ENCODE assay signal across 16 mouse cellular contexts in the genomic region with DNA sequence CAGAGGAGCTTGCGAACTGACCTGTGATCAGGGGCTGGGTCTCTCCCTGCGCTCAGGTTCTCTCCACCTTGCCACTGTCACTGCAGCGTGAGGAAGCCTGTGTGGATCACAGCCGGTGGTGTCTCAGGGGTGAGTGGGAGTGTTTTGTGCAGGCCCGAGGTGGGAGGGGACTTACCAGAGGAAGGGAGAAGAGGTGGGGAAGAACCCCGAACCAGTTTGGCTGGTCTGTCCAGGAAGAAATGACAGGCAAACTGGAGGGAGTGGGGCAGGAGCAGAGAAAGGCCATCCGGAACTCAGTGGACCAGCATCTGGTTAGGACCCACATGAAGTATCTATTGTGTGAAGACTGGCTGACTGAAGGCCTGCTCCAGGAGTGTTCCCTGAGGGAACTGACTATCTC. TPM values are rescaled to one million over a fixed set of nuclear protein-coding genes. Genes with fewer than 3 reads are reported as not detected.
DNase-seq lines count a peak whose midpoint lies in the region; ATAC-seq and TF ChIP-seq lines count a peak whose summit lies in the region.
"Had no signal": no experiment of that assay in that cellular context is flagged by ENCODE, and none has a peak within 500 bp of the region (broad histone marks: within the 10 kb centered on the region; RNA-seq: fewer than 3 reads in every experiment).

No protein-coding gene starts in this region.

- no peak for ATAC-seq in hindbrain, postnatal 0 days
- ATAC-seq in lung, embryonic 16.5 days (ENCODE audit: low read depth): peak; percentile 65
- ATAC-seq: forebrain, embryonic 16.5 days had no signal

- DNase-seq in hindbrain, embryonic 10.5 days (ENCODE audit: low spot score): no peak
- no peak for DNase-seq in hindbrain, postnatal 0 days (ENCODE audit: low spot score)
- DNase-seq in urinary bladder, postnatal 14 days (ENCODE audit: low spot score): peak; percentile 85
- no peak for DNase-seq in urinary bladder, adult 2 months (ENCODE audit: low spot score)
- peak; percentile 72 to 78 for DNase-seq in urinary bladder, postnatal 36 days (ENCODE audit: low spot score in 2 of 2)
- no peak for DNase-seq in retina, embryonic 14.5 days (ENCODE audit: low spot score)
- no peak for DNase-seq in kidney, postnatal 4 days
- DNase-seq: adrenal gland, adult 2 months; cerebellum, postnatal 10 days; heart, postnatal 36 days; kidney, adult 18-20 months; layer of hippocampus, adult 9-11 months; spleen, adult 18-20 months had no signal

- peak overlapping the region; percentile 66 for H3K27ac ChIP-seq in hindbrain, embryonic 10.5 days
- no peak overlapping the region for H3K27ac ChIP-seq in hindbrain, postnatal 0 days
- peak overlapping the region; percentile 83 for H3K27ac ChIP-seq in lung, embryonic 16.5 days (ENCODE audit: low read length)
- H3K27ac ChIP-seq: midbrain, embryonic 12.5 days had no signal

- H3K4me2 ChIP-seq in hindbrain, postnatal 0 days (ENCODE audit: low read depth, low read length): no peak overlapping the region
- H3K4me2 ChIP-seq in lung, embryonic 16.5 days (ENCODE audit: low read depth, low read length): peak overlapping the region; percentile 27
- H3K4me2 ChIP-seq: midbrain, embryonic 12.5 days had no signal

- no peak for TF ChIP-seq CTCF in hindbrain, postnatal 0 days (IDR thresholded peaks at IDR 0.05; ENCODE audit: low read depth)

- H3K9me3 ChIP-seq in hindbrain, embryonic 10.5 days: peaks cover 4% of the 10 kb centered on the region; the same call in 1 of the 2 replicates
- no peaks in the 10 kb centered on the region for H3K9me3 ChIP-seq in hindbrain, postnatal 0 days (ENCODE audit: low read length)
- no peaks in the 10 kb centered on the region for H3K9me3 ChIP-seq in lung, embryonic 16.5 days (ENCODE audit: control insufficient read depth, low read length)

- no peak overlapping the region for H3K9ac ChIP-seq in hindbrain, postnatal 0 days (replicated peaks; ENCODE audit: low read length)
- peak overlapping the region; percentile 27 for H3K9ac ChIP-seq in lung, embryonic 16.5 days (ENCODE audit: low read length)
- H3K9ac ChIP-seq: midbrain, embryonic 12.5 days had no signal

- WGBS in hindbrain, embryonic 10.5 days: 67% methylated on average over 7 of the region's 7 CpGs
- 80% methylated on average over 7 of the region's 7 CpGs for WGBS in hindbrain, postnatal 0 days
- 36% methylated on average over 7 of the region's 7 CpGs for WGBS in lung, embryonic 16.5 days

- no peak overlapping the region for H3K4me3 ChIP-seq in hindbrain, embryonic 10.5 days
- H3K4me3 ChIP-seq in hindbrain, postnatal 0 days (ENCODE audit: low read length): no peak overlapping the region
- H3K4me3 ChIP-seq in lung, embryonic 16.5 days (ENCODE audit: low read length): no peak overlapping the region
- H3K4me3 ChIP-seq: midbrain, embryonic 12.5 days had no signal

- H3K36me3 ChIP-seq in hindbrain, embryonic 10.5 days: no peaks in the 10 kb centered on the region
- H3K36me3 ChIP-seq in hindbrain, postnatal 0 days (ENCODE audit: insufficient read depth, low read length): no peaks in the 10 kb centered on the region
- H3K36me3 ChIP-seq in lung, embryonic 16.5 days (ENCODE audit: control insufficient read depth, insufficient read depth, low read length): no peaks in the 10 kb centered on the region
- H3K36me3 ChIP-seq: midbrain, embryonic 12.5 days had no signal

- H3K27me3 ChIP-seq in hindbrain, embryonic 10.5 days (ENCODE audit: insufficient read depth, poor library complexity, severe bottlenecking): peaks cover 6% of the 10 kb centered on the region; the same call in 1 of the 2 replicates
- H3K27me3 ChIP-seq in hindbrain, postnatal 0 days (ENCODE audit: insufficient read depth, low read length): no peaks in the 10 kb centered on the region
- no peaks in the 10 kb centered on the region for H3K27me3 ChIP-seq in lung, embryonic 16.5 days (ENCODE audit: control insufficient read depth, insufficient read depth, low read depth, low read length)

- peaks cover 15% of the 10 kb centered on the region for H3K4me1 ChIP-seq in hindbrain, embryonic 10.5 days (replicated peaks)
- H3K4me1 ChIP-seq in hindbrain, postnatal 0 days (ENCODE audit: insufficient read depth, low read length): no peaks in the 10 kb centered on the region
- H3K4me1 ChIP-seq in lung, embryonic 16.5 days (replicated peaks; ENCODE audit: control insufficient read depth, insufficient read depth, low read length): peaks cover 21% of the 10 kb centered on the region
- H3K4me1 ChIP-seq: midbrain, embryonic 12.5 days had no signal

RNA-seq across cellular contexts. Expression of a gene that starts 18.0 kb away (rescaled TPM):
- polyA plus RNA-seq in hindbrain, embryonic 10.5 days (2016; fragmentation: Nextera tagmentation; extraction: Ambion mirVana): 1.6 and 2.4 TPM in 2 replicates
- total RNA-seq in hindbrain, postnatal 0 days (2014; rRNA removed): 4.8 and 6.9 TPM in 2 replicates
- 2.1 and 2.9 TPM in 2 replicates for polyA plus RNA-seq in hindbrain, postnatal 0 days (2015; fragmentation: Nextera tagmentation; extraction: Ambion mirVana)
- 17.3 and 22.7 TPM in 2 replicates for polyA plus RNA-seq in urinary bladder, adult 2 months (2012; rRNA removed)
- polyA plus RNA-seq in lung, embryonic 16.5 days (2015; fragmentation: Nextera tagmentation; extraction: Ambion mirVana): 2.5 and 3.2 TPM in 2 replicates

Comparison
In these comparisons a context has a peak if more than half of its experiments do, and no peak if none do; other contexts are left out.
1. DNase-seq: peak in urinary bladder, postnatal 14 days (single experiment) and urinary bladder, postnatal 36 days (2 of 2); none in hindbrain, embryonic 10.5 days (single experiment), hindbrain, postnatal 0 days (single experiment), urinary bladder, adult 2 months (single experiment), retina, embryonic 14.5 days (single experiment) and kidney, postnatal 4 days (0 of 2).